Mouse (Mus musculus) lung, postnatal 14 days (tissue): Measurements from ENCODE around the gene Irf7.

Experiments used
- DNase-seq: peaks from one replicate; pipeline ENCODE4 v3.0.0; 2021

Irf7 gene

DNA sequence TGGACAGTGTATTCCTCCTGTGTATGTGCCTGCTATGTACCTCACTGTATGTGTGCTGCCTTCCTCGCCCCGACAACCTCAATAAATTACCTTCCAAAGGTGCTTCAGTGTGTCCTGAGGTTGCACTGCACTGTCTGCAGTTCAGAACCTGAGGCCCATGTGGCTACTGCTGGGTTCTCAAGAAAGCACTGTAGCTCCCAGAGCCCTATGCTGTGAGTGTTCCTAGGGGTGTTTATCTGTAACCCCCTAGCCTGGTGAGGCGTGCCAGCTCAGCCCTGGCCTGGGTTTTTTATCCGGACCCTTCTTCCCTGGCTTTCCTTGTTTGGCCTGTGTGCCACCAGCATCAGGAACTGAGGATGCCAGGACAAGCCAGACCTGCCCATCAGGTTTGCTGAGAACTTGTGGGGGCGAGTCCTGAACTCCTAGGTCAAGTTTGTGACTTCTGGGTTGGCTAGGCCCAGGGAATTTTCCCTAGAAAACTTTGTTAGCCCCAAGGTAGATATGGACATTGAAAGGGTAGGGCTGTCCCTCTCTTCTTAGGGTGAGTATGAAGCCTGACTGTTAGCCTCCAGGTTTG lies 47.6 kb downstream of the Irf7 start:
- no peak for DNase-seq

DNA sequence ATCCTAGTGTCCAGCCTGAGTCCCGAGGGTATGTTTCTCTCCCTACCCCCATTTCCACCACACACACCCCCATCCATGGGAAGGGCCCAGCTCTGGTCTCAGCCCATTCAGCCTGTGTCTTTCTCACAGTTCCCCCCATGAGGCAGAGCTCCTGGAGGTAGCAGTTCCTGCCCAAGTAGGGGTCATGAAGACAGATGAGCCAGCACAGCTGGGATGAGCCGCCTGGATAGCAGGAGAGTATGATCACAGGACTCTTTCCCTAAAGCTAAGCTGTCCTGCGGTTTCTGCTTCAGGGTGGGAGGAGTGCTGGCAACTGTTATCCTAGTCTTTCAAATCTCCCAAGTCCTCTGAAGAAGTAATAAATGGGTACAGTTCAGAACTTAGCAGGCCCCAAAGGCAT lies 48.1 kb downstream of the Irf7 start:
- DNase-seq = no peak

DNA sequence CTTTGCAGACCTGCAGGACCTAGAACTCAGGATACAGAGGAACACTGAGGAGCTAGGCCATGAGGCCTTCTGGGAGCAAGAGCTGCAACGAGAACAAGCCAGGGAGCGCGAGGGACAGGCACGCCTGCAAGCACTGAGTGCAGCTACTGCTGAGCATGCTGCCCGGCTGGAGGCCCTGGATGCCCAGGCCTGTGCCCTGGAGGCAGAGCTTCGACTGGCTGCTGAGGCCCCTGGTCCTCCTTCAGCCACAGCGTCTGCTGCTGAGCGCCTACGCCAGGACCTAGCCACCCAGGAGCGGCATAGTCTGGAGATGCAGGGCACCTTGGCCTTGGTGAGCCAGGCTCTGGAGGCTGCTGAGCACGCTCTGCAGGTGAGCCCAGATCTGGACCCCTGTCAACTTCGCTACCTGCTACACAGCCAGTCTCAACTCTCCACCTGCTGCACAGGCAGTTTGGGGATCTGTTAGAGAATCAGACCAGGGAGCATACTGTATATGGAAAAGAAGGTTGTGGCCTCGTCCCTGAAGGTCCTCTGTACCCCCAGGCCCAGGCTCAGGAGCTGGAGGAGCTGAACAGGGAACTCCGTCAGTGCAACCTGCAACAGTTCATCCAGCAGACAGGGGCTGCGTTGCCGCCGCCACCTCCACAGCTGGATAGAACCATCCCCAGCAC lies 48.8 kb downstream of the Irf7 start:
- no peak for DNase-seq

DNA sequence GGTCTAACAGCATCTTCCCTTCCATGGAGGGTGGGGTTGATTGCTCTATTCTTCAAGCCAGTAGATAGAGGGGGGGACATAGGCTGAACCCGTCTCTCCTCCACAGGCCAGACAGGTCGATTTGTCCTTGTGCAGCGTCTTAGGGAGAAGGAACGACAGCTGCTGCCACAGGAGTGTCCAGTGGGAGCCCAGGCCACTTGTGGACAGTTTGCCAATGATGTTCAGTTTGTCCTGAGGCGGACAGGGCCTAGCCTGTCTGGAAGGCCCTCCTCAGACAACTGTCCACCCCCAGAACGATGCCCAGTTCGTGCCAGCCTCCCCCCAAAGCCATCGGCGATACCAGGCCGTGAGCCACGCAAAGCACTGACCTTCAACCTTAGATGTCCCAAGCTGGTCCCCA lies 49.4 kb downstream of the Irf7 start:
- no peak for DNase-seq

DNA sequence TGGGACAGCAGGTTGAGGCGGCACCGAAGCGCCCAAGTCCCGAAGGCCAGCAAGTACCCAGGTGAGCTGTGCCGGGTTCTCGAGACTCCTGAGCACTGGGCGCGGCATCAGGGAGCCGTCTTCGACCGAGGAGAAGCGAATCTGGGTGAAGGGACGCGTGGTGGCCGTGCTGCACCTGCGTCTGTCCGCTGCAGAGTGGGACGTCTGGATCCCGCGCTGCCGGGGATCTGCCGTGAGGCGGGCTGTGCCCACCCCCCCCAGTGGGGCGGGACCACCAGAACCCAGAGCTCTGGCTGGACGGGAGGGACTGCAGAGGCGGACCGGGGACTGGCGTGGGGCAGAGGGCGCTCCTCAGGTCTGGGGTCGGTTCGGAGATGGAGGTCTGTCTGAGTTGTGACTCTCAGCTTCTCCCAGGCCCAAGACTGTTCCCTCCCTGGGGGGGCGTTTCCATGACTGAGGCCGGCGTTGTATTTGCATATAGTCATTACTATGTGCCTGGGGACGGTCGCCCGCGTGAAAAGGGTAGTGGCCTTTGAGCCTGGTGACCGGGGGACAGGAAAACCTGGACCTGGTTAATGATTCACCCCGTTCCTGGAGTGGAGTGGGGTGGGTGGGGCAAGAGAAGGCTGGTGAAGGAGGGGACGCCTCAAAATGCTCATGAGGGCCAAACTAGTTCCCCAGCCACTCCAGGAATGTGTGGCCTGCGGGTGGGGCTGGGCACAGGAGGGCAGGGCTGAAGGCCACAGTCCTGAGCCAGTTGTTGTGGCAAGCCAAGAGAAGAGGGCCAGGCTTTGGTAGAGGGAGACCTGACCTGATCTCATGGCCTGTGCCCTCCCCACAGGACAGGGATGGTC lies 50.2 kb downstream of the Irf7 start:
- peak; percentile 80 for DNase-seq

DNA sequence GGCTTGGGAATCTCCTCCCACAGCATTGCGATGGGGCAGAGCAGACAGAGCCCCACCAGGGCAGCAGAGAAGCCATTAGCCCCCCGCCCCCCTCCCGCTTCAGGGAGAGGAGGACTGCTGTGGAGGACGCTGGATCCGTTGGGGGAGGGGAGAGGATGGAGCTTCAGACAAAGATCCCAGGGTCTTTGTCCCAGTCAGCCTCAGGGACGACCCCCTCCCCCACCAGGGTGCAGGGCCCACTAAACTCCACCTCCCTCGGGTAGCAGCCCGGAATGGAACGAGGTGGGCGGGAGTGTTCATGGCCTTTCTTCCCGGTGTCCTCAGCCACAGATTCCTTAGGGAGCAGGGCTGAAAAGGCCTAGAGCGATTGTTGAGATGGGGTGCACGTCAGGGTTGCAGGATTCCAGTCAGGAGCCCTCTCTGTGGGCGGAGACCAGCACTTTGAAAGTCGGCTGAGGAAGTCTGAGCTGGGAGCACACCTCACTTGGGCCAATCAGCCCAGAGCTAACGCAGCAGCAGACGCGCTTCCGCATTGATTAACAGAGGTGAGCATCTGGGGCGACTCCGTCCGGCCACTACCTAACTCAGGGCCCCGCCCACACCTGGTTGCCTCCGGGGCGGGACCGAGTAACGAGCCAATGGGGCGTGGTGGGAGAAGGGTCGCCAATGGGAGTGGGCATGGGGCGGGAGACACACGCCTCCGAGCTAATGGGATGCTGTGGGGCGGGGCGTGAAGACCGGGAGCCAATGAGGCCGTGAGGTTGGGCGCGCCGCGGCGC lies 51.0 kb downstream of the Irf7 start, which contains the start of gene Rassf7:
Gene Rassf7, plus strand, starts transcription at position 760 of the 779 bp plus-strand sequence.
- DNase-seq = peak; percentile 93

DNA sequence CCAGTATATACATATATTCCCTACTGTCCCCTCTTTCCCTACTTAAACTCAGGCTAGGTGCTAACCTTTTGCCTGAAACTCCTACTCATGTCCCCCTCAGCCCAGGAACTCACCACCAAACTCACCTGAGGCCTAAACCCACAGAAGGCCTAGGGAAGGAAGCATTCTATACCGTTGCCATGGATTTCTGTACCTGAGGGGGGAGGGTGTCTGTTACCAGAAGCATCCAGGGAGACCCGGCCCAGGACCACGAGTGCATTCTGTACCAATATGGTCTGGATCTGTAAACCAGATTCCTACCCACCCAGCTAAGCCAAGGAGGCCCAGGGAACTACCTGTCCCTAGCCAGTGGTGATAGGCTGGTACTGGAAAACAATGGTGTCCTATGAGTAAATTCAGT lies 52.0 kb downstream of the Irf7 start:
- no peak for DNase-seq

DNA sequence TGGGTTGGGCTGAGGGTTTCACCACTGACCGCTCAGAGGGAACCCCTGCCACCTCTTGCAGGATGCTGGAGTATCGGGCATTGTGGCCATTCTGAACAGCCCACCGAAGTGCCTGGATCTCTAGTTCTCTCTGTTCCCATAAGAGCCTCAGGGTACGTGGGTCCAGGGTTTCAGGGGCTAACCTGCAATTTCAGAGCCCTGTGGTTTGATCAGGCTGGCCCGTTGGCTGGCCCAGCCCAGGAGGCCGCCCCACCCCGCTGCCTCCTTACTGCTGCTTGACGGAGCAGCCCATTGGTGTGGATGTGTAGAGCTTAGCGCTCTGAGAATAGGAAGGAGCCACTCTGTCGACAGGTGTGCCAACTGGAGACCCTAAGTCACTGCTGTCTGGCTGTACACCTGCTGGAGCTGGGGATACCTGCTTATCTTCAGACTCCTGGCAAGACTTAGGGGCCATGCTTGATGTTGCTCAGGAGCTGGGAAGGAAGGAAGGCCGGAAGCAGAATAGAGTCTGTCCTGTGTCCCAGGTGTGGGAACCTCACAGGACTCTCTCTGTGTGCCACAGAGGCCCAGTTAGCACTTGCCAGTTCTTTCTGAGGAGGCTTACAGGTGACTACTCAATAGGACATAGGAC lies 52.6 kb downstream of the Irf7 start, which contains the start of gene Lmntd2:
Gene Lmntd2, minus strand, starts transcription at position 476 of the 631 bp plus-strand sequence.
- no peak for DNase-seq

DNA sequence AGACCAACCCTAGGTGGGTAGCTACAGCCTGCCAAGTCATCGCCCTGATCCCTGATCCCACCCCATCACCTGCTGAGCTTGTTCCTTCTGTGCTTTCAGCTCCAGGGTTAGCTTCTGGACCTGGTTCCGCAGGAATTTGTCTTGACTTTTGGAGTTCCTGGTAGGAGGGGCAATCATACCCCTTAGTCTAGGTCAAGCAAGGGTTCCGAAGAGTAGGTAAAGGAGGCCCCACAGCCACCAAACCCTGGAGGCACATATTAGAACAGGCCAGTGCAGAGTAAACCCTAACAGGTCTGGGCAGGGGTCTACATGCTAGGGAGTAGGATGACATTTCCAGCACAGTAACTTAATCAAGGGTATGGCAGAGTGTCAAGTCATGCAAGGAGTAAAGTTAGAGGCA lies 53.1 kb downstream of the Irf7 start:
- DNase-seq = no peak
